Comparison of ENCODE assay signal across 8 mouse cellular contexts in genomic region chr13:113409941-113410340, GRCm38 (mm10).
DNase-seq lines count a peak whose midpoint lies in the region; ATAC-seq and TF ChIP-seq lines count a peak whose summit lies in the region.

No protein-coding gene starts in this region.

- no peak overlapping the region for H3K9ac ChIP-seq in neural tube, embryonic 12.5 days

- TF ChIP-seq CTCF in brain, embryonic 14.5 days (IDR thresholded peaks at IDR 0.05; ENCODE audit: borderline replicate concordance, extremely low read depth, insufficient read depth, insufficient read length), result no peak

- peak; percentile 84 for DNase-seq in brain, embryonic 14.5 days (ENCODE audit: low read depth)
- peak; percentile 52 for DNase-seq in cerebellum, adult 8-10 months
- peak; percentile 45 to 87 for DNase-seq in layer of hippocampus, postnatal 14 days (ENCODE audit: low spot score in 2 of 2)
- no peak for DNase-seq in thymus, postnatal 14 days
- no peak for DNase-seq in urinary bladder, adult 2 months (ENCODE audit: low spot score)
- no peak for DNase-seq in urinary bladder, postnatal 36 days (ENCODE audit: low spot score in 2 of 2)

- H3K4me3 ChIP-seq in neural tube, embryonic 12.5 days, result no peak overlapping the region

- no peaks in the 10 kb centered on the region for H3K27me3 ChIP-seq in neural tube, embryonic 12.5 days (replicated peaks)

- no peak for TF ChIP-seq POLR2A in brain, embryonic 14.5 days (IDR thresholded peaks at IDR 0.05; ENCODE audit: borderline replicate concordance, extremely low read depth, insufficient read depth, insufficient read length, poor library complexity, severe bottlenecking)

- no peak overlapping the region for H3K27ac ChIP-seq in neural tube, embryonic 12.5 days

- H3K9me3 ChIP-seq in neural tube, embryonic 12.5 days, result no peaks in the 10 kb centered on the region

- no peaks in the 10 kb centered on the region for H3K36me3 ChIP-seq in neural tube, embryonic 12.5 days

- WGBS in neural tube, embryonic 12.5 days, result 35% methylated on average over 12 of the region's 12 CpGs

- 0 out of 2 replicates have a peak overlapping the region, but pooled peaks have one; percentile 2 for H3K4me2 ChIP-seq in neural tube, embryonic 12.5 days (replicated peaks)

- no peaks in the 10 kb centered on the region for H3K4me1 ChIP-seq in neural tube, embryonic 12.5 days

- peak; percentile 89 for ATAC-seq in frontal cortex, adult (ENCODE audit: low TSS enrichment)
- ATAC-seq in neural tube, embryonic 12.5 days (ENCODE audit: low FRiP score, low read depth), result no peak

Comparison
In these comparisons a context has a peak if more than half of its experiments do, and no peak if none do; other contexts are left out.
1. DNase-seq: peak in brain, embryonic 14.5 days (single experiment), cerebellum, adult 8-10 months (single experiment) and layer of hippocampus, postnatal 14 days (2 of 2); none in thymus, postnatal 14 days (single experiment), urinary bladder, adult 2 months (single experiment) and urinary bladder, postnatal 36 days (0 of 2).